In genomic region chr5:92842881-92843280, GRCm38 (mm10) we compare ENCODE assay signal across 18 mouse cellular contexts.
DNase-seq lines count a peak whose midpoint lies in the region; ATAC-seq and TF ChIP-seq lines count a peak whose summit lies in the region.
"Had no signal": no experiment of that assay in that cellular context is flagged by ENCODE, and none has a peak within 500 bp of the region (broad histone marks: within the 10 kb centered on the region; RNA-seq: fewer than 3 reads in every experiment).

No protein-coding gene starts in this region.

- no peak overlapping the region for H3K9ac ChIP-seq in forebrain, embryonic 11.5 days (ENCODE audit: low read length)
- H3K9ac ChIP-seq in forebrain, postnatal 0 days: no peak overlapping the region
- H3K9ac ChIP-seq in kidney, embryonic 15.5 days: no peak overlapping the region
- H3K9ac ChIP-seq: heart, embryonic 12.5 days; hindbrain, embryonic 12.5 days had no signal

- no peaks in the 10 kb centered on the region for H3K9me3 ChIP-seq in forebrain, embryonic 11.5 days (ENCODE audit: control insufficient read depth, low read length)
- H3K9me3 ChIP-seq in forebrain, postnatal 0 days (ENCODE audit: low read length): no peaks in the 10 kb centered on the region
- no peaks in the 10 kb centered on the region for H3K9me3 ChIP-seq in kidney, embryonic 15.5 days (replicated peaks)
- H3K9me3 ChIP-seq: heart, embryonic 12.5 days; hindbrain, embryonic 12.5 days had no signal

- peak overlapping the region; percentile 57 for H3K27ac ChIP-seq in forebrain, embryonic 11.5 days (ENCODE audit: low read depth, low read length)
- H3K27ac ChIP-seq in forebrain, postnatal 0 days (ENCODE audit: low read depth, low read length): no peak overlapping the region
- peak overlapping the region; percentile 28 for H3K27ac ChIP-seq in kidney, embryonic 15.5 days
- peak overlapping the region; percentile 70; the same call in 1 of the 2 replicates for H3K27ac ChIP-seq in small intestine, adult 2 months (ENCODE audit: insufficient read depth, low read depth, low read length)
- H3K27ac ChIP-seq: hindbrain, embryonic 12.5 days had no signal

- no peak for TF ChIP-seq CTCF in forebrain, postnatal 0 days (IDR thresholded peaks at IDR 0.05; ENCODE audit: low read depth)
- TF ChIP-seq CTCF in lung, adult 2 months (IDR thresholded peaks at IDR 0.05; ENCODE audit: insufficient read depth, low read length): no peak
- no peak for TF ChIP-seq CTCF in small intestine, adult 2 months (IDR thresholded peaks at IDR 0.05; ENCODE audit: extremely low read depth, insufficient read length, insufficient replicate concordance, low read depth, low read length)

- no peak overlapping the region for H3K4me2 ChIP-seq in forebrain, embryonic 11.5 days (ENCODE audit: low read depth, low read length, severe bottlenecking)
- no peak overlapping the region for H3K4me2 ChIP-seq in forebrain, postnatal 0 days (ENCODE audit: low read depth)
- no peak overlapping the region for H3K4me2 ChIP-seq in kidney, embryonic 15.5 days
- H3K4me2 ChIP-seq: heart, embryonic 12.5 days; hindbrain, embryonic 12.5 days; liver, embryonic 11.5 days had no signal

- no peaks in the 10 kb centered on the region for H3K27me3 ChIP-seq in forebrain, embryonic 11.5 days (ENCODE audit: control insufficient read depth, insufficient read depth, low read length)
- no peaks in the 10 kb centered on the region for H3K27me3 ChIP-seq in forebrain, postnatal 0 days (ENCODE audit: insufficient read depth, low read length)
- H3K27me3 ChIP-seq in kidney, embryonic 15.5 days: no peaks in the 10 kb centered on the region
- no peaks in the 10 kb centered on the region for H3K27me3 ChIP-seq in small intestine, adult 2 months (ENCODE audit: control insufficient read depth, insufficient read depth, low read length)
- H3K27me3 ChIP-seq: heart, embryonic 12.5 days; hindbrain, embryonic 12.5 days; Patski had no signal

- peaks cover 10% of the 10 kb centered on the region; the same call in 1 of the 2 replicates for H3K4me1 ChIP-seq in forebrain, embryonic 11.5 days (replicated peaks; ENCODE audit: control insufficient read depth, insufficient read depth, low read length)
- no peaks in the 10 kb centered on the region; the same call in 1 of the 2 replicates for H3K4me1 ChIP-seq in forebrain, postnatal 0 days (ENCODE audit: insufficient read depth)
- H3K4me1 ChIP-seq in kidney, embryonic 15.5 days: peaks cover 33% of the 10 kb centered on the region
- peaks cover 31% of the 10 kb centered on the region for H3K4me1 ChIP-seq in lung, adult 2 months (ENCODE audit: control insufficient read depth, insufficient read depth, low read length)
- peaks cover 20% of the 10 kb centered on the region; the same call in 1 of the 2 replicates for H3K4me1 ChIP-seq in small intestine, adult 2 months (ENCODE audit: control insufficient read depth, insufficient read depth, insufficient read length, low read length)

- no peaks in the 10 kb centered on the region for H3K36me3 ChIP-seq in forebrain, embryonic 11.5 days (ENCODE audit: control insufficient read depth, insufficient read depth, low read length)
- no peaks in the 10 kb centered on the region for H3K36me3 ChIP-seq in forebrain, postnatal 0 days (ENCODE audit: insufficient read depth)
- no peaks in the 10 kb centered on the region for H3K36me3 ChIP-seq in kidney, embryonic 15.5 days
- H3K36me3 ChIP-seq in small intestine, adult 2 months (ENCODE audit: control insufficient read depth, insufficient read depth, low read length): peaks cover 14% of the 10 kb centered on the region
- H3K36me3 ChIP-seq: hindbrain, embryonic 12.5 days had no signal

- WGBS in forebrain, embryonic 11.5 days: 83% methylated on average over 3 of the region's 3 CpGs
- WGBS in forebrain, postnatal 0 days: 56% methylated on average over 3 of the region's 3 CpGs
- 23% methylated on average over 3 of the region's 3 CpGs for WGBS in kidney, embryonic 15.5 days
- WGBS in lung, adult 2 months: 31% methylated on average over 3 of the region's 3 CpGs
- WGBS in small intestine, adult 2 months: 31% methylated on average over 3 of the region's 3 CpGs

- ATAC-seq in forebrain, embryonic 11.5 days (replicated peaks; ENCODE audit: low FRiP score): no peak
- no peak for ATAC-seq in forebrain, postnatal 0 days
- no peak for ATAC-seq in kidney, embryonic 15.5 days (replicated peaks; ENCODE audit: low FRiP score)
- ATAC-seq in megakaryocyte-erythroid progenitor cell, adult 5-6 weeks (replicated peaks; ENCODE audit: low FRiP score, low TSS enrichment, poor library complexity, severe bottlenecking): no peak
- no peak for ATAC-seq in CD4-positive, CD25-positive, alpha-beta regulatory T cell, adult 4 months
- ATAC-seq: midbrain, embryonic 16.5 days; Patski had no signal

- no peak overlapping the region for H3K4me3 ChIP-seq in forebrain, embryonic 11.5 days (ENCODE audit: low read depth, low read length)
- no peak overlapping the region for H3K4me3 ChIP-seq in forebrain, postnatal 0 days (ENCODE audit: low read depth, low read length)
- no peak overlapping the region for H3K4me3 ChIP-seq in kidney, embryonic 15.5 days (replicated peaks)
- H3K4me3 ChIP-seq in lung, adult 2 months (replicated peaks; ENCODE audit: extremely low read depth, low read depth, low read length): no peak overlapping the region
- H3K4me3 ChIP-seq in small intestine, adult 2 months (ENCODE audit: low read depth, low read length): no peak overlapping the region
- H3K4me3 ChIP-seq: heart, embryonic 12.5 days; hindbrain, embryonic 12.5 days had no signal

- DNase-seq in forebrain, embryonic 11.5 days (ENCODE audit: low spot score): no peak
- DNase-seq in forebrain, postnatal 0 days: no peak
- no peak for DNase-seq in kidney, adult 18-20 months
- peak; percentile 42 for DNase-seq in lung, adult 2 months
- DNase-seq: adrenal gland, postnatal 36 days; gastrocnemius, postnatal 36 days; layer of hippocampus, postnatal 36 days; right cerebral cortex, postnatal 4 days; thymus, postnatal 4 days had no signal

- no peak for TF ChIP-seq POLR2A in lung, adult 2 months (IDR thresholded peaks at IDR 0.05; ENCODE audit: borderline replicate concordance, extremely low read depth, low read depth, low read length)
- no peak for TF ChIP-seq POLR2A in small intestine, adult 2 months (IDR thresholded peaks at IDR 0.05; ENCODE audit: low read depth, low read length)
